Mouse (Mus musculus) liver, postnatal 0 days (tissue): ENCODE measurements around the gene Scin.
A peak's percentile ranks its signal among the peaks of the same experiment; 100 is the strongest.

Experiments
- CTCF ChIP-seq: sonication (generic); IDR thresholded peaks from 2 replicates; pipeline ENCODE4 v1.5.1; 2016; ENCODE audit warnings: antibody characterized with exemption, low read depth
- EP300 ChIP-seq: IDR thresholded peaks from 2 replicates; pipeline ENCODE4 v1.6.1; 2016; ENCODE audit warnings: antibody characterized with exemption, low read depth, mild to moderate bottlenecking

DNA sequence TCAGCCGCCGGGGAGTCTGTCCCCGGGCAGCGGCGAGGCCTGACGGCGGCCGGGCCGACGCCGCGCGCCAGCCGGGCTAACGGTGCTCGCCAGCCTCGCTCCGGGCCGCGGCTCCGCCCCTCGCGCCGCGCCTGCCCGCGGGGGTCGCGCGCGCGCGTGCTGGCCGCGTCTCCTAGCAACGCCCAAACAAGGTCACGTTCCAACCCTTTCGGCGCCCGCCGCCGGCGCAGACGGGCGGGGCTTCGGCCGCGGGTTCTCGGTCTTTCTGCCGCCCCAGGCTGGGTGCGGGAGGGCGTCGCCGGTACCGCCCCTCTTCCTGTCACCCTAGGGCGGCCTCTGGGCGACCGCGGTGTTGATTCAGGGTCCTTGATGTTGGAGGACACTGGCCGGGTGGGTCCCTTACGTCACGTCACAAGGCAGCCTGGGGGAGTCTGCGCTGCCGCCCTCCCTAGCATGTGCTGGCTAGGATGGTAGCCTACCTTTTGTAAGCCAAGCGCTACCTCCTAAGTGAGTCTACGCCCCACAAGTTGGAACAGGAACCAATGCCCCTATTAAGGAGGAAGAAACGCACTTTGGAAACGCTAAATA, 96.1 kb downstream of the Scin start, which contains the start of gene Arl4a:
- TF ChIP-seq EP300 (no peak), CTCF (peak; percentile 1; the same call in 1 of the 2 replicates)
